Mouse (Mus musculus) heart, embryonic 12.5 days (tissue): ENCODE measurements around the gene Agxt2. TPM values are rescaled to one million over a fixed set of nuclear protein-coding genes. Genes with fewer than 3 reads are reported as not detected.

Source experiments
- ATAC-seq: fragments of 200-750 bp; cut with Nextera tagmentation; 2 replicates; pipeline ENCODE4 v1.8.0; 2017; ENCODE audit warnings: moderate TSS enrichment, moderate library complexity; ENCODE audit not compliant: insufficient number of reproducible peaks, low FRiP score
- H3K27ac ChIP-seq: fragments of 300-500 bp; sonication (generic); 2 replicates; pipeline ENCODE4 v1.5.1; 2016; ENCODE audit warnings: mild to moderate bottlenecking, moderate library complexity; ENCODE audit not compliant: poor library complexity, severe bottlenecking
- H3K27me3 ChIP-seq: fragments of 300-500 bp; sonication (generic); replicated peaks from 2 replicates; pipeline ENCODE4 v1.6.1; 2016; ENCODE audit warnings: mild to moderate bottlenecking, moderate library complexity
- H3K36me3 ChIP-seq: fragments of 300-500 bp; sonication (generic); 2 replicates; pipeline ENCODE4 v1.6.1; 2016; ENCODE audit warnings: mild to moderate bottlenecking, moderate library complexity
- H3K4me1 ChIP-seq: fragments of 300-500 bp; sonication (generic); replicated peaks from 2 replicates; pipeline ENCODE4 v1.6.1; 2016; ENCODE audit warnings: mild to moderate bottlenecking
- H3K4me2 ChIP-seq: fragments of 300-500 bp; sonication (generic); 2 replicates; pipeline ENCODE4 v1.6.1; 2016; ENCODE audit warnings: mild to moderate bottlenecking, moderate library complexity
- H3K4me3 ChIP-seq: fragments of 300-500 bp; sonication (generic); 2 replicates; pipeline ENCODE4 v1.5.1; 2016; ENCODE audit warnings: mild to moderate bottlenecking
- H3K9ac ChIP-seq: fragments of 300-500 bp; sonication (generic); 2 replicates; pipeline ENCODE4 v1.6.1; 2016; ENCODE audit warnings: mild to moderate bottlenecking, moderate library complexity
- H3K9me3 ChIP-seq: fragments of 300-500 bp; sonication (generic); replicated peaks from 2 replicates; pipeline ENCODE4 v1.6.1; 2016; ENCODE audit warnings: mild to moderate bottlenecking, moderate library complexity
- WGBS: fragments of 180-500 bp; shearing (Covaris S2); methylation state at CpG from one replicate; pipeline ENCODE4 v1.1.7; 2016; 5-methylcytosine and 5-hydroxymethylcytosine counted together
- polyA plus RNA-seq: library from polyadenylated mRNA; unstranded; fragments of >200 nt; fragmentation: Nextera tagmentation; extraction: Ambion mirVana; gene quantifications from 2 replicates; pipeline ENCODE4 v1.2.1, GENCODE M21; 2016

Gene Agxt2
- polyA plus RNA-seq, 1 experiment from 2014 or later: not detected

DNA sequence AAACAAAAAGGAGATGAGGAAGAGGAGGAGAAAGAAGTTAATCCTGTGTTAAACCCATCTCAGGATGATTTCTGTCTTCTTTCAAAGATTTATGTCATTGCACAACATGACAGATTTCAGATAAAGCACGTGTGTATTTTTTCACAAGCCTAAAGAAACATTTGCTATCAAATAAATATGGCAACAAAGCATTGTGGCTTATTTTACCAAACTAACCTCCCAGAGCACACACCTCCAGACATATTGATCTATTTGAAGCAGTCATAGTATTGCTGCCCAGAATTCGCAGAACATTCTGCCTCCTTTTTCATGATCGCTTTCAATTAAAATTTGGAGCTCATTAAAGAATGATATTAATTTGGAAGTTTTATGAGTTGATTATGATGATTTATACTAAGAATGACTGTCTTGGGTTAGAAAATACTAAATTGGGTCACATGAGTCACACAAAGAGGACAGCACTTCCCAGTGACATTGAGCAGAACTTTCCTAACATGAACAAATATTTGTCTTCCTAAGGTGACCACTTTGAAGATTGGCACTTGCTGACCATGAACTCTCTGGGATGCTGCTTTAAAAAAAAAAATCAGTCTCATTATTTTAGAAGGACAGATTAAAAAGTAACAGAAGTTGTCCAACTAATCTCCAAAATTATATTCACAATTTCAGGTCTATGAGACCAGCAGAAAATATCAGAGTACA lies 21.6 kb downstream of the Agxt2 start:
- 85% methylated on average over 3 of the region's 3 CpGs for WGBS
- no peak overlapping the region for H3K4me2 ChIP-seq
- no peaks in the 10 kb centered on the region for H3K36me3 ChIP-seq
- H3K27ac ChIP-seq: no peak overlapping the region
- no peak for ATAC-seq
- no peak overlapping the region for H3K9ac ChIP-seq
- H3K4me1 ChIP-seq: peaks cover 9% of the 10 kb centered on the region
- no peaks in the 10 kb centered on the region for H3K27me3 ChIP-seq
- H3K4me3 ChIP-seq: no peak overlapping the region
- no peaks in the 10 kb centered on the region for H3K9me3 ChIP-seq

DNA sequence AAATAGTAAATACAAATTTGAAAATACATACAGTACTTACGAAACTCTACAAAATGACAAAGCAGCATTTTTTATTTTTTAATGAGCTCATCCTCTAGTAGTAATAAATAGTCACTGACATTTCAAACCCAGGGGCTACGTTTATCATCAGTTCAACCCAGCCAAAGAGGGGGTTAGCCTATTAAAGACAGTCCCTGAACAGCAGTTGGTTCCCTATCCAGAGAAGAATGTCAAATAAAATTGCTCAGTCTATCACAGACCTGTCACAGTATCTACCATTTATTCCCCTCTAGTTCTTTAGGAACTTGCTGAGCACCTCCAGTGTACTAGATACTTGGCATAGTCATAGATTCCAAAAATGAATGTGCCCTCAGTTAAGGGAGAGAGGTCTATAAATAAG lies 28.9 kb downstream of the Agxt2 start:
- no peak for ATAC-seq
- Histone ChIP-seq H3K36me3 (no peaks in the 10 kb centered on the region), H3K9ac (no peak overlapping the region), H3K27ac (no peak overlapping the region), H3K4me3 (no peak overlapping the region), H3K9me3 (no peaks in the 10 kb centered on the region), H3K4me1 (peaks cover 5% of the 10 kb centered on the region), H3K4me2 (no peak overlapping the region), H3K27me3 (no peaks in the 10 kb centered on the region)
- WGBS: 81% methylated on average over 2 of the region's 2 CpGs

GRCm38 (mm10) chr15:10399795-10400194 lies 41.5 kb downstream of the Agxt2 start:
- no peaks in the 10 kb centered on the region for H3K4me1 ChIP-seq

DNA sequence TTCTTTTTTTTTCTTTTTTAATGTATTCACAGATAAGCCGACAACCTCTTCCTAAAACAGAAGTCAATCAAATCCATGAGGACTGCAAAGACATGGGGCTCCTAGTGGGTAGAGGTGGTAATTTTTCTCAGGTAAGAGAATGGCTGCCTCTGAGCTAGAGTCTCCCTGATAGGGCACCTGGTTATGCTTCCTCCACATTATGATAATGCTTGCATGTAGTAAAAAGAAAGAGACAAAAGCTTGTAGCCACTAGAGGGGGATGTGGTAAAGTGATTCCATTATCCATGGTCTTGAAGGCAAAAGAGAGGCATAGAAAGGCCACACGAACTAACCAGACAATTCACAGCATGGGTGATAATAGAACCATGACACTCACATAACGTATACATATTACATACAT lies 42.1 kb downstream of the Agxt2 start:
- Histone ChIP-seq H3K27me3 (no peaks in the 10 kb centered on the region), H3K4me3 (no peak overlapping the region), H3K27ac (no peak overlapping the region), H3K4me1 (no peaks in the 10 kb centered on the region), H3K4me2 (no peak overlapping the region), H3K36me3 (no peaks in the 10 kb centered on the region), H3K9me3 (no peaks in the 10 kb centered on the region), H3K9ac (no peak overlapping the region)
- ATAC-seq: no peak
- WGBS: 64% methylated on average over 3 of the region's 3 CpGs

More at GRCm38 (mm10) chr15:10399795-10400194, 41.5 kb downstream of the Agxt2 start:
- no peaks in the 10 kb centered on the region for H3K36me3 ChIP-seq
- no peak overlapping the region for H3K4me2 ChIP-seq
- whole genome bisulfite sequencing: 69% methylated on average over 2 of the region's 2 CpGs
- H3K27me3 ChIP-seq: no peaks in the 10 kb centered on the region
- H3K9ac ChIP-seq: no peak overlapping the region
- no peaks in the 10 kb centered on the region for H3K9me3 ChIP-seq
- no peak for ATAC-seq
- H3K4me3 ChIP-seq: no peak overlapping the region
- no peak overlapping the region for H3K27ac ChIP-seq

GRCm38 (mm10) chr15:10409842-10410241 lies 51.5 kb downstream of the Agxt2 start:
- H3K36me3 ChIP-seq: no peaks in the 10 kb centered on the region
- no peak for ATAC-seq
- H3K4me3 ChIP-seq: no peak overlapping the region
- H3K27me3 ChIP-seq: no peaks in the 10 kb centered on the region
- no peak overlapping the region for H3K27ac ChIP-seq
- H3K9ac ChIP-seq: no peak overlapping the region
- 71% methylated on average over 3 of the region's 3 CpGs for WGBS
- no peaks in the 10 kb centered on the region for H3K9me3 ChIP-seq
- H3K4me1 ChIP-seq: no peaks in the 10 kb centered on the region
- no peak overlapping the region for H3K4me2 ChIP-seq

- Histone ChIP-seq H3K9me3 (no peaks in the 10 kb centered on the region), H3K4me1 (no peaks in the 10 kb centered on the region), H3K27ac (no peak overlapping the region), H3K9ac (no peak overlapping the region), H3K4me3 (no peak overlapping the region), H3K36me3 (no peaks in the 10 kb centered on the region), H3K4me2 (no peak overlapping the region), H3K27me3 (no peaks in the 10 kb centered on the region)
- 75% methylated on average over 2 of the region's 2 CpGs for WGBS
- ATAC-seq: no peak
These were observed 52.5 kb downstream of the Agxt2 start for GRCm38 (mm10) chr15:10410881-10411280.

GRCm38 (mm10) chr15:10413656-10414055 lies 55.3 kb downstream of the Agxt2 start:
- H3K9ac ChIP-seq: no peak overlapping the region
- no peak for ATAC-seq
- H3K9me3 ChIP-seq: no peaks in the 10 kb centered on the region
- H3K27ac ChIP-seq: no peak overlapping the region
- H3K4me2 ChIP-seq: no peak overlapping the region
- H3K4me3 ChIP-seq: no peak overlapping the region
- no peaks in the 10 kb centered on the region for H3K4me1 ChIP-seq
- 81% methylated on average over 6 of the region's 6 CpGs for WGBS
- H3K36me3 ChIP-seq: no peaks in the 10 kb centered on the region
- no peaks in the 10 kb centered on the region for H3K27me3 ChIP-seq

GRCm38 (mm10) chr15:10421138-10421784 lies 62.9 kb downstream of the Agxt2 start:
- no peaks in the 10 kb centered on the region for H3K27me3 ChIP-seq
- no peaks in the 10 kb centered on the region for H3K4me1 ChIP-seq
- WGBS: 31% methylated on average over 7 of the region's 7 CpGs
- H3K36me3 ChIP-seq: no peaks in the 10 kb centered on the region
- no peak overlapping the region for H3K4me3 ChIP-seq
- no peak overlapping the region for H3K9ac ChIP-seq
- no peak overlapping the region for H3K4me2 ChIP-seq
- ATAC-seq: no peak
- no peak overlapping the region for H3K27ac ChIP-seq
- H3K9me3 ChIP-seq: no peaks in the 10 kb centered on the region

DNA sequence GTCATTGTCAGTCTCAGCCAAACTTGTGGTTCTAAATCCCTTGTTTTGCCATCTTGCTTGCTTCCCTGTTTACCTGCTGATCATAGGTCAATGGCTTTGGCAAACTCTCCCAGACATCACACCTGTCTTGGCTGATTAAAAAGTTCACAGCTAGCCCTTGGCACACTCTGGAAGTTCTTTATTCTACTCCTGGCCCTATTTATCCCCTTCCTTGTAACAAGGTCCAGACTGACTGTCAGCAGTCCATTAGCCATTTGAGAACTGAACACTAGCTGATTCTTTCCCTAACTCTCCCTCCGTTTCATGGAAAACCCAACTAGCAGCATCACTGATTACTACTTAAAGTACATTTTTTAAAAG lies 63.4 kb downstream of the Agxt2 start:
- Histone ChIP-seq H3K9ac (no peak overlapping the region), H3K27me3 (no peaks in the 10 kb centered on the region), H3K9me3 (no peaks in the 10 kb centered on the region), H3K4me1 (no peaks in the 10 kb centered on the region), H3K36me3 (no peaks in the 10 kb centered on the region), H3K4me3 (no peak overlapping the region), H3K4me2 (no peak overlapping the region), H3K27ac (no peak overlapping the region)
- WGBS: 68% methylated on average over 1 of the region's 1 CpGs
- ATAC-seq: no peak

DNA sequence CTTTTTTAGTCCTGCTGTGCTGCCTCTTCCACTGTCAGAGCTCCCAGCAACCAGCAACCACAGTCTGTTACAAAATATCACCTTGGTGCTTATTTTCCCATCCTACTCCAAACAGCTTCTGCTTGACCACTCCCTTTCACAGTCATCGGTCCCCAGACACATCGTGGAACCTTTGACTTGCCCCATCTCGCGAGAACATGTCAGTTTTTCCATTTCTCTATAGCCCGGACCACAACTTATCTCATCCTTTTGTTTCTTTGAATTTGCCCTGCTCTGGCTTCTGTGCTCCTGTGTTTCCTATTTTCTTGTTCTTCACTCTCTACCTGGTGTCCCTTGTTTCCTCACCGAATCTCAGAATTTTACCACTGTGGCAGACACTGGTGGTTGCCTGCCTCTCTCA lies 67.8 kb downstream of the Agxt2 start:
- no peaks in the 10 kb centered on the region for H3K9me3 ChIP-seq
- WGBS: 64% methylated on average over 6 of the region's 6 CpGs
- ATAC-seq: no peak
- no peak overlapping the region for H3K9ac ChIP-seq
- no peak overlapping the region for H3K27ac ChIP-seq
- no peaks in the 10 kb centered on the region for H3K4me1 ChIP-seq
- no peak overlapping the region for H3K4me3 ChIP-seq
- no peaks in the 10 kb centered on the region for H3K27me3 ChIP-seq
- H3K36me3 ChIP-seq: no peaks in the 10 kb centered on the region
- H3K4me2 ChIP-seq: no peak overlapping the region

GRCm38 (mm10) chr15:10426545-10427266 lies 68.4 kb downstream of the Agxt2 start:
- no peak for ATAC-seq
- no peak overlapping the region for H3K4me3 ChIP-seq
- H3K9me3 ChIP-seq: no peaks in the 10 kb centered on the region
- H3K27ac ChIP-seq: no peak overlapping the region
- H3K9ac ChIP-seq: no peak overlapping the region
- H3K4me2 ChIP-seq: no peak overlapping the region
- WGBS: 84% methylated on average over 13 of the region's 13 CpGs
- no peaks in the 10 kb centered on the region for H3K4me1 ChIP-seq
- no peaks in the 10 kb centered on the region for H3K27me3 ChIP-seq
- no peaks in the 10 kb centered on the region for H3K36me3 ChIP-seq
